Mouse (Mus musculus): Measurements from ENCODE around the gene Tiprl. TPM values are rescaled to one million over a fixed set of nuclear protein-coding genes. Genes with fewer than 3 reads are reported as not detected.
A peak's percentile ranks its signal among the peaks of the same experiment; 100 is the strongest.

Gene Tiprl
- total RNA-seq (2021): 10 to 100 TPM; 22.1 TPM
- long read RNA-seq, experiment 1, full-length matches to known transcripts: 34 of 36 reads
- long read RNA-seq, experiment 1, partial matches to known transcripts: 0 of 36 reads
- long read RNA-seq, experiment 1, other reads (novel, unspliced or antisense): 2 of 36 reads
- long read RNA-seq, experiment 2, full-length matches to known transcripts: 41 of 44 reads
- long read RNA-seq, experiment 2, partial matches to known transcripts: 0 of 44 reads
- long read RNA-seq, experiment 2, other reads (novel, unspliced or antisense): 3 of 44 reads

GRCm38 (mm10) chr1:165236321-165237298 lies at the start of gene Tiprl:
TSS of gene Tiprl (minus strand) at chr1:165236996.
- peak; percentile 97 for DNase-seq
- intact Hi-C loops (cut with DNase I; ENCODE audit: low total_unique reads): no loop called here

- intact Hi-C loops (cut with DNase I; ENCODE audit: low total_unique reads): no loop called here
- no peak for DNase-seq
Observed at GRCm38 (mm10) chr1:165284096-165284495, 47.3 kb upstream of the Tiprl start.

- no peak for DNase-seq
- intact Hi-C loops (cut with DNase I; ENCODE audit: low total_unique reads): no loop called here
Observed at GRCm38 (mm10) chr1:165282967-165283345, 46.2 kb upstream of the Tiprl start.

- DNase-seq: no peak
- intact Hi-C loops (cut with DNase I; ENCODE audit: low total_unique reads): no loop called here
Observed at GRCm38 (mm10) chr1:165282222-165282966, 45.6 kb upstream of the Tiprl start.

GRCm38 (mm10) chr1:165281351-165282221 lies 44.8 kb upstream of the Tiprl start:
- DNase-seq: peak; percentile 80
- intact Hi-C loops (cut with DNase I; ENCODE audit: low total_unique reads): no loop called here

- intact Hi-C loops (cut with DNase I; ENCODE audit: low total_unique reads): no loop called here
Observed at GRCm38 (mm10) chr1:165280741-165281140, 43.9 kb upstream of the Tiprl start.

GRCm38 (mm10) chr1:165274946-165275345 lies 38.1 kb upstream of the Tiprl start:
- intact Hi-C loops (cut with DNase I; ENCODE audit: low total_unique reads): no loop called here
- DNase-seq: no peak

More at GRCm38 (mm10) chr1:165280741-165281140, 43.9 kb upstream of the Tiprl start:
- no peak for DNase-seq

GRCm38 (mm10) chr1:165252027-165252671 lies 15.4 kb upstream of the Tiprl start:
- DNase-seq: peak; percentile 57
- intact Hi-C loops (cut with DNase I; ENCODE audit: low total_unique reads): no loop called here

- intact Hi-C loops (cut with DNase I; ENCODE audit: low total_unique reads): no loop called here
Observed at GRCm38 (mm10) chr1:165250546-165250945, 13.8 kb upstream of the Tiprl start.

GRCm38 (mm10) chr1:165248842-165249241 lies 12.0 kb upstream of the Tiprl start:
- no peak for DNase-seq
- intact Hi-C loops (cut with DNase I; ENCODE audit: low total_unique reads): no loop called here

More at GRCm38 (mm10) chr1:165250546-165250945, 13.8 kb upstream of the Tiprl start:
- no peak for DNase-seq

GRCm38 (mm10) chr1:165247788-165248187 lies 11.0 kb upstream of the Tiprl start:
- intact Hi-C loops (cut with DNase I; ENCODE audit: low total_unique reads): no loop called here
- DNase-seq: no peak

- intact Hi-C loops (cut with DNase I; ENCODE audit: low total_unique reads): no loop called here
- DNase-seq: peak; percentile 40
Observed at GRCm38 (mm10) chr1:165247085-165247484, 10.3 kb upstream of the Tiprl start.

GRCm38 (mm10) chr1:165246587-165246986 lies 9.8 kb upstream of the Tiprl start:
- intact Hi-C loops (cut with DNase I; ENCODE audit: low total_unique reads): no loop called here
- no peak for DNase-seq

- intact Hi-C loops (cut with DNase I; ENCODE audit: low total_unique reads): no loop called here
- no peak for DNase-seq
Observed at GRCm38 (mm10) chr1:165235846-165236245, 950 bp downstream of the Tiprl start.

GRCm38 (mm10) chr1:165233806-165234205 lies 3.0 kb downstream of the Tiprl start:
- intact Hi-C loops (cut with DNase I; ENCODE audit: low total_unique reads): no loop called here
- DNase-seq: no peak

GRCm38 (mm10) chr1:165230691-165231090 lies 6.1 kb downstream of the Tiprl start:
- no peak for DNase-seq
- intact Hi-C loops (cut with DNase I; ENCODE audit: low total_unique reads): no loop called here

GRCm38 (mm10) chr1:165229577-165229976 lies 7.2 kb downstream of the Tiprl start:
- intact Hi-C loops (cut with DNase I; ENCODE audit: low total_unique reads): no loop called here
- no peak for DNase-seq

- intact Hi-C loops (cut with DNase I; ENCODE audit: low total_unique reads): no loop called here
- no peak for DNase-seq
Observed at GRCm38 (mm10) chr1:165217023-165217589, 19.7 kb downstream of the Tiprl start.

All from gastrocnemius, postnatal 14 days (tissue).